Mouse (Mus musculus) myocyte (in vitro differentiated cells): Measurements from ENCODE around the gene Slc12a5. TPM values are rescaled to one million over a fixed set of nuclear protein-coding genes. Genes with fewer than 3 reads are reported as not detected.

ENCODE experiments used
- H3K27me3 ChIP-seq: one replicate; pipeline ENCODE4 v1.6.1; 2011; ENCODE audit not compliant: control insufficient read depth, insufficient read depth, insufficient read length
- H3K36me3 ChIP-seq: one replicate; pipeline ENCODE4 v1.6.1; 2011; ENCODE audit not compliant: control insufficient read depth, insufficient read depth
- H3K4me2 ChIP-seq: one replicate; pipeline ENCODE4 v1.6.1; 2011; ENCODE audit warnings: low read depth, control low read depth
- H3K4me3 ChIP-seq: one replicate; pipeline ENCODE4 v1.5.1; 2011; ENCODE audit warnings: mild to moderate bottlenecking, control low read depth, moderate library complexity
- H3K79me2 ChIP-seq: one replicate; pipeline ENCODE4 v1.6.1; 2011; ENCODE audit not compliant: control insufficient read depth, insufficient read depth
- H3ac ChIP-seq: one replicate; pipeline ENCODE4 v1.6.1; 2011; ENCODE audit not compliant: control insufficient read depth, insufficient read length
- CEBPB ChIP-seq: IDR thresholded peaks from 2 replicates; pipeline ENCODE4 v1.6.1; 2011; ENCODE audit warnings: mild to moderate bottlenecking, moderate library complexity; ENCODE audit not compliant: poor library complexity, insufficient read depth, severe bottlenecking
- E2F4 ChIP-seq: IDR thresholded peaks from one replicate; pipeline ENCODE4 v1.6.1; 2011; ENCODE audit warnings: mild to moderate bottlenecking, control low read depth, moderate library complexity; ENCODE audit not compliant: insufficient read depth
- MAX ChIP-seq: IDR thresholded peaks from one replicate; pipeline ENCODE4 v1.6.1; 2011; ENCODE audit warnings: low read depth, mild to moderate bottlenecking, control low read depth
- MYOD1 ChIP-seq, 3 experiments: IDR thresholded peaks; one replicate each; pipeline ENCODE4 v1.6.1; 2011; ENCODE audit warnings: control low read depth in 2 of 3, low read depth in 2 of 3, mild to moderate bottlenecking in 2 of 3, moderate library complexity in 1 of 3; ENCODE audit not compliant: insufficient read length in 2 of 3, control insufficient read depth in 1 of 3
- MYOG ChIP-seq, 3 experiments: IDR thresholded peaks; one replicate each; pipeline ENCODE4 v1.6.1; 2011; ENCODE audit warnings: control low read depth in 2 of 3, low read depth in 2 of 3, mild to moderate bottlenecking in 2 of 3; ENCODE audit not compliant: insufficient read length in 2 of 3, control insufficient read depth in 1 of 3, insufficient read depth in 1 of 3
- POLR2A ChIP-seq: IDR thresholded peaks from one replicate; pipeline ENCODE4 v1.6.1; 2011; ENCODE audit warnings: low read depth, mild to moderate bottlenecking, control low read depth, moderate library complexity; ENCODE audit not compliant: insufficient read length
- POLR2AphosphoS2 ChIP-seq: IDR thresholded peaks from one replicate; pipeline ENCODE4 v1.6.1; 2011; ENCODE audit warnings: low read depth, control low read depth; ENCODE audit not compliant: insufficient read length
- REST ChIP-seq: IDR thresholded peaks from one replicate; pipeline ENCODE4 v1.6.1; 2011; ENCODE audit warnings: mild to moderate bottlenecking, control low read depth, moderate library complexity; ENCODE audit not compliant: insufficient read depth, insufficient read length
- SRF ChIP-seq: IDR thresholded peaks from one replicate; pipeline ENCODE4 v1.6.1; 2011; ENCODE audit warnings: low read depth; ENCODE audit not compliant: control insufficient read depth, insufficient read length
- TCF12 ChIP-seq: IDR thresholded peaks from one replicate; pipeline ENCODE4 v1.6.1; 2011; ENCODE audit warnings: mild to moderate bottlenecking, control low read depth; ENCODE audit not compliant: poor library complexity, insufficient read depth, severe bottlenecking
- TCF3 ChIP-seq: IDR thresholded peaks from one replicate; pipeline ENCODE4 v1.6.1; 2011; ENCODE audit warnings: low read depth, control low read depth; ENCODE audit not compliant: insufficient read length
- USF1 ChIP-seq: IDR thresholded peaks from one replicate; pipeline ENCODE4 v1.6.1; 2011; ENCODE audit warnings: low read depth, mild to moderate bottlenecking, control low read depth, moderate library complexity
- polyA plus RNA-seq: library from polyadenylated mRNA; unstranded; fragments of >200 nt; fragmentation: generic; extraction: Trizol; gene quantifications from one replicate; pipeline ENCODE4 v1.2.1, GENCODE M21; 2012; ENCODE audit warnings: missing spikeins

The Slc12a5 gene
- polyA plus RNA-seq, 1 experiment: 0.52 TPM

GRCm38 (mm10) chr2:164961506-164962182 is 1.0 kb downstream of the Slc12a5 start:
- no peaks in the 10 kb centered on the region for H3K79me2 ChIP-seq
- H3K4me2 ChIP-seq: peak overlapping the region; percentile 34
- H3K27me3 ChIP-seq: peaks cover 10% of the 10 kb centered on the region
- H3K36me3 ChIP-seq: no peaks in the 10 kb centered on the region
- H3K4me3 ChIP-seq: peak overlapping the region; percentile 4
- no peak for TF ChIP-seq E2F4
- TF ChIP-seq TCF12: no peak
- TF ChIP-seq MYOG (IDR thresholded peaks at IDR 0.05; ENCODE audit: control insufficient read depth in 1 of 3, insufficient read depth in 1 of 3, insufficient read length in 2 of 3, low read depth in 2 of 3): no peak
- TF ChIP-seq POLR2AphosphoS2: no peak
- no peak for TF ChIP-seq USF1
- TF ChIP-seq REST: no peak
- TF ChIP-seq CEBPB: no peak
- TF ChIP-seq TCF3: no peak
- TF ChIP-seq MYOD1 (IDR thresholded peaks at IDR 0.05; ENCODE audit: control insufficient read depth in 1 of 3, insufficient read length in 2 of 3, low read depth in 2 of 3): no peak
- TF ChIP-seq POLR2A: no peak
- TF ChIP-seq SRF: no peak
- TF ChIP-seq MAX: no peak
- no peak overlapping the region for H3ac ChIP-seq

GRCm38 (mm10) chr2:164962183-164962580 is 1.6 kb downstream of the Slc12a5 start:
- H3K79me2 ChIP-seq: no peaks in the 10 kb centered on the region
- no peaks in the 10 kb centered on the region for H3K36me3 ChIP-seq
- H3K4me3 ChIP-seq: no peak overlapping the region
- no peak overlapping the region for H3ac ChIP-seq
- TF ChIP-seq POLR2A: no peak
- no peak overlapping the region for H3K4me2 ChIP-seq
- H3K27me3 ChIP-seq: peaks cover 12% of the 10 kb centered on the region

GRCm38 (mm10) chr2:164964242-164964894 is 3.8 kb downstream of the Slc12a5 start:
- no peak overlapping the region for H3K4me2 ChIP-seq
- H3ac ChIP-seq: no peak overlapping the region
- no peak overlapping the region for H3K4me3 ChIP-seq
- H3K27me3 ChIP-seq: peaks cover 33% of the 10 kb centered on the region
- no peaks in the 10 kb centered on the region for H3K36me3 ChIP-seq
- no peak for TF ChIP-seq MYOG (IDR thresholded peaks at IDR 0.05; ENCODE audit: control insufficient read depth in 1 of 3, insufficient read depth in 1 of 3, insufficient read length in 2 of 3, low read depth in 2 of 3)
- TF ChIP-seq POLR2A: no peak
- TF ChIP-seq E2F4: no peak
- TF ChIP-seq SRF: no peak
- TF ChIP-seq TCF12: no peak
- TF ChIP-seq REST: no peak
- no peak for TF ChIP-seq MYOD1 (IDR thresholded peaks at IDR 0.05; ENCODE audit: control insufficient read depth in 1 of 3, insufficient read length in 2 of 3, low read depth in 2 of 3)
- TF ChIP-seq TCF3: no peak
- TF ChIP-seq CEBPB: no peak
- H3K79me2 ChIP-seq: no peaks in the 10 kb centered on the region

GRCm38 (mm10) chr2:164964981-164965380 is 4.4 kb downstream of the Slc12a5 start:
- Histone ChIP-seq H3K27me3 (peaks cover 39% of the 10 kb centered on the region), H3ac (no peak overlapping the region), H3K4me2 (no peak overlapping the region), H3K36me3 (no peaks in the 10 kb centered on the region), H3K79me2 (no peaks in the 10 kb centered on the region), H3K4me3 (no peak overlapping the region)
- TF ChIP-seq MYOG (IDR thresholded peaks at IDR 0.05; ENCODE audit: control insufficient read depth in 1 of 3, insufficient read depth in 1 of 3, insufficient read length in 2 of 3, low read depth in 2 of 3) (no peak), SRF (no peak), TCF12 (no peak), MAX (no peak), POLR2A (no peak), USF1 (no peak)

- H3K4me3 ChIP-seq: no peak overlapping the region
- no peak overlapping the region for H3ac ChIP-seq
- no peaks in the 10 kb centered on the region for H3K36me3 ChIP-seq
- H3K27me3 ChIP-seq: peaks cover 53% of the 10 kb centered on the region
- no peaks in the 10 kb centered on the region for H3K79me2 ChIP-seq
- no peak for TF ChIP-seq TCF12
- TF ChIP-seq MYOD1 (IDR thresholded peaks at IDR 0.05; ENCODE audit: control insufficient read depth in 1 of 3, insufficient read length in 2 of 3, low read depth in 2 of 3): no peak
- TF ChIP-seq REST: peak; percentile 85
- no peak for TF ChIP-seq TCF3
- no peak for TF ChIP-seq USF1
- TF ChIP-seq MAX: no peak
- TF ChIP-seq POLR2AphosphoS2: no peak
- H3K4me2 ChIP-seq: no peak overlapping the region
Observed at GRCm38 (mm10) chr2:164966381-164966780, 5.8 kb downstream of the Slc12a5 start.
